Mouse (Mus musculus): ENCODE results near the gene Atp5f1.

Gene Atp5f1

DNA sequence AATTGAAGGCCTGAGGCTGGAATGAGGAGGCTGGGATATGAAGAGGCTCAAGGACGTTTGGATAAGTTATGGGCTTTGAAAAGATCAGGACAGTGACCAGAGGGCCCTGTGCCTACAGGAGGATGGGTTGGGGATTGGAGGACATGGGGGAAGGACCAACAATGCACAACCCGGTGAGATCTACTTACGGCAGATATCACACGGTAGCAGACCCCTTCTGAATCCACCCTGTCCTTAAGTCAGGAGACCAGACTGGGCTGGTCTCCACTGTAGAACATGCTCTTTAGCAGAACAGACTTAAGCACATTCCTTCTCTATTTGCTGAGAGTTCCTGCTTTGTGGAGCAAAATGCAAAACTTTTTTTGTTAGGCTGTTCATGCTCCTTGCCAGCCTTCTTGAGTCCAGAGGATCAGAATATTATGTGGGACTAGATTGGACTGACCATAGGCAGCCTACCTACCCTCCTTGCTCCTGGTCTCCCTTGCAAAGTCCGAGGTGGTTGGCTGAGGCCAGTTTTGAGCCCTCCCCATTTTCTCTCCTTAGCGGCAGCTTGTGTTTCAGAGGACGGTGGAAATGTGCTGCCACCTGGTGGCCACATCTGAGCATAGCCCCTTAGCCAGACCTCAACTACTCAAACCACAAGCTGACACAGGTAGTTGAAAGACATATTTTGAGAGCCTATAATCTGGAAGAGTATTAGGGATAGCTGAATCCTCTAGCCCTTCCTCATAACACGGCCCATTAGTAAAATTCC, 60.3 kb downstream of the Atp5f1 start:
- DNase-seq: peak; percentile 85

GRCm38 (mm10) chr3:105898861-105899260, 61.0 kb downstream of the Atp5f1 start:
- DNase-seq: no peak

DNA sequence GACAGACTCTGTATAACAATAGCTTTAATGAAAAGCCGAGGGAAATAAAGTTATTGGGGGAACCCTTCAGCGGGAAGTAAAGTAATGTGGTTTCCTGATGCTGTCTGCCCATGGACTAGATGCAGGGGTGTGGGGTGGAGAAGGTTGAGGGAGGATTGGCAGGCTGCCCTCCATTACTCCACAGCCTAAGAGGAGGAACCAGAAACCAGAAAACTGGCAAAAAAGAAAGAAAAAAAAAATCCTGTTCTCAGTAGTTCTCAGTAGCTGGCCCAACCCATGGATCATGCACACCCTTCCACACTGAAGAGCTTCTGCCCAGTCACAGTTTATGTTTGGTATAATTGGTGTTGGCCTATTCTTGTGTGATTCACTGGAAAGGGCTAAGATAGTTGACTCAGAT, 61.6 kb downstream of the Atp5f1 start:
- DNase-seq: no peak

DNA sequence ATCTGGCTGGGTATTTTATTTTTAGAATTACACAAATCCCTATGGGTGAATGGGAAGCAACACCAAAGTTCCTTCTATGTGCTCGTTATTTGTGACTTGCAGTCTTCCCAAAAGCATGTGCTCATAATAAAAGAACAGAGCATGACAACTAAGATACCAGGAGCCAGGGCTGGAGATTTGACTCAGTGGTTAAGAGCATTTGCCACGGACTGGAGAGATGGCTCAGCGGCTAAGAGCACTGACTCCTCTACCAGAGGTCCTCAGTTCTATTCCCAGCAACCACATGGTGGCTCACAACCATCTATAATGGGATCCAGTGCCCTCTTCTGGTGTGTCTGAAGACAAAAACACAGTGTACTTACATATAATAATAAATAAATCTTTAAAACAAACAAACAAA, 63.1 kb downstream of the Atp5f1 start:
- DNase-seq: no peak

DNA sequence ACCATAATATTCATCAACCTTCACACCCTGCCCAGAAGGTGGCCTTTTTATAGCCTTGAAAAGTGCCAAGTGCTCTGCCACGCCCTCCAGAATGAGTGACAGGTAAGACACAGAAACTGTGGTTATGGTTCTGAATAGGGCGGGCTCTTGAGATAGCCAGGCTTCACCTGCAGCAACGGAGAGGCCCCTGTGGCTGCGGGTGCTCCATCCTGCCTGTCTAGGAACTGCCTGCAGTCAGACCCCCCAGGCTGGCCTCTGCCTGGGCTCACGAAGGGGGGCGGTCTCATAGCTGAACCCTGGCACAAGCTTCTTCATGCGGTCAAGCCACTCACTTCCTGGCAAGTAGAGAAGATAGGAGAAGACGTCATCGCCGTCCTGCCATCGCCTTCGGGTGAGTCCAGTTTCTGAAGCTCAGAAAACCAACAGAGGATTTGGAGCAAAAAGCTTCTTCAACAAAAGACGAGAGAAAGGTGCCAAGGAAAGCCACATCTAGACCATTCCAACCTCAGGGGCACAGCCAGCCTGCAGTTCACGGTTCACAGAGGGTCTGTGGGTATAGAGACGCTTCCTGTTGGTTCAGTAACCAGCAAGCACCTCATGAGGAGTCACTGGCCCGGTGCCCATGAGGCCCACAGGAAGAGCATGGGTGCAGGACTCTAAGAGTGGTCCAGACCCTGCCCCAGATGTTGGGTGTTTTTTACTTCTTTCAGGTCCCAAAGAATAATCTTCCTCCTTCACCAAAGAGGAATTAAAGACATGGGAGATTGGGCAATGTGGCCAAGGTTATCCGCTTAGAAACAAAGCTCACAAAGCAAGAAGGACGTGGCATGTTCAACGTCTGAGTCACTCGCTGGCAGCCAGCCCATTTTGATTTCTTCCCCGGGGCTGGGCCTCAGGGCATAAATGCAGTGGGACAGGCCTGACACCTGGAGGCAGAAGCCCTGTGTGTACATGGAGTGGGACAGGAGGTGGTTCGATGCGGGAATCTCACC, 65.0 kb downstream of the Atp5f1 start:
- peak; percentile 75 for DNase-seq

GRCm38 (mm10) chr3:105893941-105894391, 65.9 kb downstream of the Atp5f1 start:
- peak; percentile 22 for DNase-seq
